Mouse (Mus musculus): Measurements from ENCODE around the gene Gga1.

GRCm38 (mm10) chr15:78899740-78900584 lies 23.0 kb downstream of the Gga1 start, which contains the start of gene Sh3bp1:
- TF ChIP-seq CTCF (conservative IDR thresholded peaks at IDR 0.05; ENCODE audit: insufficient read depth, insufficient read length, low read depth, low read length) (no peak), POLR2A (IDR thresholded peaks at IDR 0.05; ENCODE audit: low read depth, low read length) (no peak)

Measured in kidney, adult 2 months (tissue).